Mouse (Mus musculus): ENCODE data around the gene St6gal1. TPM values are rescaled to one million over a fixed set of nuclear protein-coding genes. Genes with fewer than 3 reads are reported as not detected.

The St6gal1 gene
- polyA plus RNA-seq, 1 experiment from 2014 or later = 18.7 TPM

DNA sequence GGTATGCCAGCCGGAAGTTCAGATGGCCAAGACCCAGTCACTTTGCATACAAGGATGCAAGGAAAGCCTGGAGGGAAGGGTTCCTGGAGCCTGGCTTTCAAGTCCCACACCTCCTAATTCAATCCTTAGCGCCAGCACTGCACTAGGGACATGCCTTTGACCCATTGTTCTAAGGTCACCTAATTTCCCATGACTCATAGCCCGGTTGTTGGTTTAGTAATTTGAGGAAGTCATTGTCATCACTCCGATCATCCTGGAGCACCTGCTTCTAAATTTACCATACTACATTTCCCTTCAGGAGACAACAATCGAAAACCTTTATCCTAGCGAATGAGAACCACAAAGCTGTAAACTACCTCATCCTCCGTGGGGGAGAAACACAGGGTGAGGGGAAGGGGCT is 10.2 kb upstream of the St6gal1 start:
- H3K27ac ChIP-seq (ENCODE audit: low read depth, low read length) = no peak overlapping the region
- H3K4me3 ChIP-seq (ENCODE audit: low read depth, low read length) = no peak overlapping the region
- H3K4me1 ChIP-seq (replicated peaks; ENCODE audit: control insufficient read depth, insufficient read depth, low read length) = 0 out of 2 replicates have a peak, but pooled peaks cover 3% of the 10 kb centered on the region
- no peaks in the 10 kb centered on the region for H3K9me3 ChIP-seq (ENCODE audit: control insufficient read depth, low read length)
- no peak overlapping the region for H3K9ac ChIP-seq (ENCODE audit: low read depth, low read length)
- 50% methylated on average over 7 of the region's 7 CpGs for WGBS
- DNase-seq (ENCODE audit: low spot score) (no peak), ATAC-seq (replicated peaks; ENCODE audit: low FRiP score) (no peak)
- 0 out of 2 replicates have a peak, but pooled peaks cover 2% of the 10 kb centered on the region for H3K27me3 ChIP-seq (replicated peaks; ENCODE audit: control insufficient read depth, insufficient read depth, low read length)
- H3K36me3 ChIP-seq (ENCODE audit: control insufficient read depth, insufficient read depth, low read length) = no peaks in the 10 kb centered on the region
- no peak overlapping the region for H3K4me2 ChIP-seq

DNA sequence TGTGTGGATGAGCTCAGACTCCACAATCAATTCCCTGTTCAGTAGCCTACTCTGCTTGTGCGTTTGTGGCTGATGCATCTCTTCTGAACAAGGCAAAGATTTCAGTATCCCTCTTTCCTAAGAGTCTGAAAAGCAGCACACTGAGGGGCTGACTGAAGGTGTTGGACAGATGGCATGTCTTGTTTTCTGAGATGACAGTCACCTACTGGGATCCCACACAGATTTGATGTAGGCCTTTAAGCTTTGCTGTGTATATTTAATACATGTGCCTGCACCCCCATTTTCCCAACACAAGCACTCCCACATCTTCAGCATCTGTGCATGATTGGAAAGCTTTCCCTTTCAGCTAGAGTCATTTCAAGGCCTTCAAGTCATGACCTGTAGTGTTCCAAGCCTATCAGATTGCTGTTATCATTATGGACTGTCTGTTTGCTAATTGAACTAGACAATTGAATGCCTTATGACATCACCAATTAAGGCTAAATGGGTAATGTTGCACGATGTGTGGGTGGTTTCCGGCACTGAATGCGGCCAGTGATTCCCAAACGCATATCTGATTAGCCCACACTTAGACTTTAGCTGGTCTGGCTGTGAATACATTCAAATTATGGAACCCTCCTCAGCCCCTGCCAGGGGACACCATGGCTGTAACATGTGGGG is 9.2 kb upstream of the St6gal1 start:
- 79% methylated on average over 5 of the region's 5 CpGs for WGBS
- no peak overlapping the region for H3K9ac ChIP-seq (ENCODE audit: low read depth, low read length)
- DNase-seq (ENCODE audit: low spot score) (no peak), ATAC-seq (replicated peaks; ENCODE audit: low FRiP score) (no peak)
- no peak overlapping the region for H3K4me3 ChIP-seq (ENCODE audit: low read depth, low read length)
- no peak overlapping the region for H3K27ac ChIP-seq (ENCODE audit: low read depth, low read length)
- H3K36me3 ChIP-seq (ENCODE audit: control insufficient read depth, insufficient read depth, low read length) = no peaks in the 10 kb centered on the region
- no peak overlapping the region for H3K4me2 ChIP-seq
- H3K4me1 ChIP-seq (replicated peaks; ENCODE audit: control insufficient read depth, insufficient read depth, low read length) = 0 out of 2 replicates have a peak, but pooled peaks cover 3% of the 10 kb centered on the region
- 0 out of 2 replicates have a peak, but pooled peaks cover 2% of the 10 kb centered on the region for H3K27me3 ChIP-seq (replicated peaks; ENCODE audit: control insufficient read depth, insufficient read depth, low read length)
- H3K9me3 ChIP-seq (ENCODE audit: control insufficient read depth, low read length) = no peaks in the 10 kb centered on the region

DNA sequence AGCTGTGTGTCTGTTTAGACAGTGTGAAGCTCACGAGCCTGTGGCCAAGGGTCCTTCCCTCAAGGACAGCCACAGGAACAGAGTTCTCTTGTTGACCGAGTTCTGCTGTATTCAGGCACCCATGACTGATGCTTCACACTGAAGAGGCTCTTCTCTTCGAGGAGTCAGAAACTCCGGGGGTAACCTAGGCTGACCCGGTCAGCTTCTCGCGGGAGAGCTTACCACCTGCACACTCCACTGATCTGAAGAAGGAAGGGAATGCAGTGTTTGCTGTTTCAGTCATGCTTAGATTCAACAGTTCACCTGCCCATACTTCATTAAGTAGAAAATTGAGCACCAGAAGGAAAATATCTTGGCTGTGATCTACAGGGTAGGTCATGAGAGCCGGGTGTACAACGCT is 8.2 kb upstream of the St6gal1 start:
- no peak overlapping the region for H3K9ac ChIP-seq (ENCODE audit: low read depth, low read length)
- DNase-seq (ENCODE audit: low spot score) = no peak
- 0 out of 2 replicates have a peak, but pooled peaks cover 2% of the 10 kb centered on the region for H3K27me3 ChIP-seq (replicated peaks; ENCODE audit: control insufficient read depth, insufficient read depth, low read length)
- H3K9me3 ChIP-seq (ENCODE audit: control insufficient read depth, low read length) = no peaks in the 10 kb centered on the region
- 79% methylated on average over 9 of the region's 9 CpGs for WGBS
- ATAC-seq (replicated peaks; ENCODE audit: low FRiP score) = no peak
- H3K27ac ChIP-seq (ENCODE audit: low read depth, low read length) = no peak overlapping the region
- no peaks in the 10 kb centered on the region for H3K36me3 ChIP-seq (ENCODE audit: control insufficient read depth, insufficient read depth, low read length)
- 0 out of 2 replicates have a peak, but pooled peaks cover 3% of the 10 kb centered on the region for H3K4me1 ChIP-seq (replicated peaks; ENCODE audit: control insufficient read depth, insufficient read depth, low read length)
- no peak overlapping the region for H3K4me2 ChIP-seq
- no peak overlapping the region for H3K4me3 ChIP-seq (ENCODE audit: low read depth, low read length)

DNA sequence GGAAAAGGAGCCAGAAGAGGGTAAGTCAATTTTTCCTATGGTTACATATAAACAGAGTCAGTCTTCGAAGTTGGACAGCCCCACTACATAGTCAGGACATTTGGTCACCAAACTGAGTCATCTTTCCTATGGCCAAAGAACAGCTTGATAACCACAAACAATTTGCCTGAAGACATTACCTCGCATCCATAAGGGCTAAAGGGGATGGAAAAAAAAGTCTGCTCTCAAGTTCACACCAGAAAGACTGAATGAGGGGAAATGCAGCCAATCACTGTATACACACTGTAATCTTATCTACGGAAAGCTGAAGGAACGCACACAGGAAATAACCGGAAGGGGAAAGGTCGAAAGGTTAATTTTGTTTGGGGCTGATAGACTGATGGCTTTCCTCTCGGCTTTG is 6.2 kb upstream of the St6gal1 start:
- DNase-seq (ENCODE audit: low spot score) = no peak
- ATAC-seq (replicated peaks; ENCODE audit: low FRiP score) = no peak
- Histone ChIP-seq H3K9me3 (ENCODE audit: control insufficient read depth, low read length) (no peaks in the 10 kb centered on the region), H3K4me2 (no peak overlapping the region), H3K27me3 (replicated peaks; ENCODE audit: control insufficient read depth, insufficient read depth, low read length) (peaks cover 8% of the 10 kb centered on the region; the same call in 1 of the 2 replicates), H3K9ac (ENCODE audit: low read depth, low read length) (no peak overlapping the region), H3K4me1 (replicated peaks; ENCODE audit: control insufficient read depth, insufficient read depth, low read length) (0 out of 2 replicates have a peak, but pooled peaks cover 3% of the 10 kb centered on the region), H3K4me3 (ENCODE audit: low read depth, low read length) (no peak overlapping the region), H3K27ac (ENCODE audit: low read depth, low read length) (no peak overlapping the region), H3K36me3 (ENCODE audit: control insufficient read depth, insufficient read depth, low read length) (no peaks in the 10 kb centered on the region)
- WGBS = 13% methylated on average over 7 of the region's 7 CpGs

DNA sequence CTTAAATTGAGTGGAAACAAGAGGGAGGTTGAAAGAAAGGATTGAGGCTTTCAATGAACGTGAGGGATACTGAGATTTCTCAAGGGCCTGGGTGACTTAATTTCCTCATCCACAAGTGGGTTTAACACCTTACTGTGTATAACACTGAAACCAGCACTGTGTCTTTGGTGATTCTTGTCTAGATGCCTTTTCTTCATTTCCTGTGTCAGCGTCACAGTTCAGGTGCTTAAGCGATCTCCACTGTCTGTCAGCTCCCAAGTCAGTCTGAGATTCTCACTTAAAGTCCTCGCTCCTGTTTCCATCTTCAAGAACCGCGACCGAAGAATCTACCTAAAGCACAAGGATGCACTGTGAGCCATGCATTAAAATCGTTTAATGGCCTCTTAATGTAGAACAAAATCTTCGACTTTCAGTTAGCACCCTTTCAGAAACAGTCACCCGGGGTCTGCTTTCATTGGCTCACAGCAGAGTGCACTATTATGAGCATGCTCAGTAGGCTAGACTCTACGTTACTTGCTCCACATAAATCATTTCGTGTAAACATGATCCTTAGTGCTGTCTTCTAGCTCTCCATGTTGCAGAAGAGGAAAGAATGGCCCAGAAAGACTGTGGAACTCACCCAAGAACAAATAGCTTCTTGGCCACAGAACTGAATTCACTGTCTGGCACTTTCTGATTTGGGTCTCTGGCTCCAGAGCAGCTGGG is 1.2 kb upstream of the St6gal1 start:
- Histone ChIP-seq H3K27me3 (replicated peaks; ENCODE audit: control insufficient read depth, insufficient read depth, low read length) (peaks cover 51% of the 10 kb centered on the region), H3K36me3 (ENCODE audit: control insufficient read depth, insufficient read depth, low read length) (no peaks in the 10 kb centered on the region), H3K9ac (ENCODE audit: low read depth, low read length) (no peak overlapping the region), H3K4me3 (ENCODE audit: low read depth, low read length) (no peak overlapping the region), H3K9me3 (ENCODE audit: control insufficient read depth, low read length) (no peaks in the 10 kb centered on the region), H3K27ac (ENCODE audit: low read depth, low read length) (no peak overlapping the region), H3K4me1 (replicated peaks; ENCODE audit: control insufficient read depth, insufficient read depth, low read length) (peaks cover 3% of the 10 kb centered on the region; the same call in 1 of the 2 replicates), H3K4me2 (no peak overlapping the region)
- ATAC-seq (replicated peaks; ENCODE audit: low FRiP score) (no peak), DNase-seq (ENCODE audit: low spot score) (no peak)
- WGBS = 67% methylated on average over 12 of the region's 12 CpGs

DNA sequence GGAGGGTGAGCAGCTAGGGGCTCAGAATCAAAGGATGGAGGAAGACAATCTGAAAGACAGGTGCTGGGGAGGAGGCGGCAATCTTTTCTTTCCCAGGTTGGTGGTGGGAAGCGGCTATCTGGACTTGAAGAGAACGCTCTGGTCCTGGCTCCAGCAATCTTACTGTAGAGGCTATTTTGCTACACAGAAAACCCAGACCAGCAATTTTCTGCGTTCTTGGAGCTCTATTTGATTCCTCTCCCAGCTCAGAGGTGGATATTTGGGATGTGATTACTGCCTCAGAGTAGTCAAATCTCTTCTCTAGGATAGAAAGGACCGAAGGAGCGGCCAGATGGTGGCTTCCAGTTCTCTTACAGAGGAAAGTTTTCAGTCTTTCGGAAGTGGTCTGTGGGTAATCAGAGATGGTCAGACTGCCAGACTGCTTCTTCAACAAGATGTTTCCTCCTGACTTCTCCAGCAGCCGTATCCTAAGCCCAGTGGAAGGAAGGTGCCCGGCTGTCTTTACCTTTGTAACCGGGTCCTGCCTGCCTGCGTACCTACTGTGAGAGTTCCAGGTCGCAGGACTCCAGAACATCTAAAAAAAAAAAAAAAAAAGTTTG is 570 bp upstream of the St6gal1 start:
- Histone ChIP-seq H3K27ac (ENCODE audit: low read depth, low read length) (no peak overlapping the region), H3K4me2 (peak overlapping the region; percentile 73), H3K9me3 (ENCODE audit: control insufficient read depth, low read length) (no peaks in the 10 kb centered on the region), H3K4me3 (ENCODE audit: low read depth, low read length) (peak overlapping the region; percentile 63; the same call in 1 of the 2 replicates), H3K36me3 (ENCODE audit: control insufficient read depth, insufficient read depth, low read length) (no peaks in the 10 kb centered on the region), H3K9ac (ENCODE audit: low read depth, low read length) (no peak overlapping the region), H3K4me1 (replicated peaks; ENCODE audit: control insufficient read depth, insufficient read depth, low read length) (peaks cover 3% of the 10 kb centered on the region; the same call in 1 of the 2 replicates), H3K27me3 (replicated peaks; ENCODE audit: control insufficient read depth, insufficient read depth, low read length) (peaks cover 52% of the 10 kb centered on the region)
- ATAC-seq (replicated peaks; ENCODE audit: low FRiP score) (no peak), DNase-seq (ENCODE audit: low spot score) (no peak)
- 20% methylated on average over 12 of the region's 12 CpGs for WGBS

DNA sequence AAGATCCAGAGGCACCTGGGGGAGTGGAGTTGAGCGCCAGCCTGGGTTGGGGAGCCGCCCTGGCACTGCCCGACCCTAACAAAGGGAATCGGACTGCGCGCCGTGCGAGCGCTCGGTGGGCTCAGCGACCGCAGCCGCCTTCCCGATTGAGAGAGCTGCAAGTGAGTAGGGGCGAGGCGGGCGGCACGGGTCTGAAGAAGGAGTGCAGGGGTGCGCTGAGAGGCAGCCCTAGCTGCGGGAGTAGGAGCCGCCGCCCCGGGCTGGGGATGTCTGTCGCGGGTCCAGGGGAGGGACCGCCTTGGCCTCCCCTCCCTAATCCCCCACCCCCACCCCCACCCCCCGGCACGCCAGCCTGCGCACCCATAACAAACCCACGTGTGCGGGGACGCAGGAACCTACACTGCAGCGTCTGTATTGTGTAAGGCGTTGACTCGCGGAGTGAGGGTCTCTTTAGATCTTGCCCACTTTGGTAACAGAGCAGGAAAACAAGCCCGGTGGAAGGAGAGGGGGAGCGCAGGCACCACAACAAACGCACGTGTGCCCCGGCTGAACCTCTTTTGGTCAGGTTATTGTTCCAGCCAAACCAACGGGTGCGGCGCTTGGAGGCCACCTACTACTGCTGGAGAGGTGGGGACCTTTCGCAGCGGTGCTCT is 655 bp downstream of the St6gal1 start:
- Histone ChIP-seq H3K9ac (ENCODE audit: low read depth, low read length) (peak overlapping the region; percentile 74), H3K4me1 (replicated peaks; ENCODE audit: control insufficient read depth, insufficient read depth, low read length) (peaks cover 3% of the 10 kb centered on the region; the same call in 1 of the 2 replicates), H3K36me3 (ENCODE audit: control insufficient read depth, insufficient read depth, low read length) (no peaks in the 10 kb centered on the region), H3K9me3 (ENCODE audit: control insufficient read depth, low read length) (no peaks in the 10 kb centered on the region), H3K27me3 (replicated peaks; ENCODE audit: control insufficient read depth, insufficient read depth, low read length) (peaks cover 56% of the 10 kb centered on the region), H3K4me2 (peak overlapping the region; percentile 73), H3K27ac (ENCODE audit: low read depth, low read length) (peak overlapping the region; percentile 70), H3K4me3 (ENCODE audit: low read depth, low read length) (peak overlapping the region; percentile 63)
- peak; percentile 68 for DNase-seq (ENCODE audit: low spot score)
- ATAC-seq (replicated peaks; ENCODE audit: low FRiP score) = peak; percentile 36; the same call in 1 of the 2 replicates
- under 1% methylated on average over 42 of the region's 46 CpGs for WGBS
